Mouse (Mus musculus): ENCODE measurements at regions not wholly inside any gene's neighbourhood (a gene's known extent, or its start where the extent isn't known, plus 50 kb on each side); places are given as distances from the start of the nearest gene placed in this dataset.

- TF ChIP-seq POLR2A (IDR thresholded peaks at IDR 0.05; ENCODE audit: insufficient read depth, low read length): no peak
- TF ChIP-seq EP300 (IDR thresholded peaks at IDR 0.05; ENCODE audit: insufficient read depth, low read depth, low read length): no peak
Observed at GRCm38 (mm10) chr17:62393355-62394006, 487.6 kb downstream of the Efna5 start.
